Mouse (Mus musculus) thymus, postnatal 10 days (tissue): ENCODE measurements at regions not wholly inside any gene's neighbourhood (a gene's known extent, or its start where the extent isn't known, plus 50 kb on each side); places are given as distances from the start of the nearest gene placed in this dataset.

Experiments used
- DNase-seq, 2 experiments: peaks; one replicate each; pipeline ENCODE4 v3.0.0; 2021; ENCODE audit warnings: low spot score in 2 of 2

- DNase-seq = no peak
Measured at GRCm38 (mm10) chr7:113113266-113113893, 93.9 kb upstream of the Arntl start.

- no peak for DNase-seq
Measured at GRCm38 (mm10) chr7:113117599-113117998, 89.7 kb upstream of the Arntl start.

- DNase-seq = no peak
Measured at GRCm38 (mm10) chr7:113121911-113122319, 85.3 kb upstream of the Arntl start.

- no peak for DNase-seq
Measured at GRCm38 (mm10) chr7:113126010-113126409, 81.3 kb upstream of the Arntl start.

- no peak for DNase-seq
Measured at GRCm38 (mm10) chr7:113130552-113130951, 76.7 kb upstream of the Arntl start.

GRCm38 (mm10) chr7:113131945-113132538 lies 75.2 kb upstream of the Arntl start:
- DNase-seq = peak in 1 of 2 experiments; percentile 37

GRCm38 (mm10) chr7:113133891-113134290 lies 73.4 kb upstream of the Arntl start:
- no peak for DNase-seq

- DNase-seq = no peak
Measured at GRCm38 (mm10) chr7:113140011-113140438, 67.2 kb upstream of the Arntl start.

- no peak for DNase-seq
Measured at GRCm38 (mm10) chr7:113141846-113142683, 65.2 kb upstream of the Arntl start.

- peak; percentile 60 to 84 for DNase-seq
Measured at GRCm38 (mm10) chr7:113143552-113143951, 63.7 kb upstream of the Arntl start.

GRCm38 (mm10) chr7:113145046-113145445 lies 62.2 kb upstream of the Arntl start:
- DNase-seq = no peak

- peak in 1 of 2 experiments; percentile 36 for DNase-seq
Measured at GRCm38 (mm10) chr7:113146108-113146507, 61.2 kb upstream of the Arntl start.

GRCm38 (mm10) chr7:113146526-113146925 lies 60.7 kb upstream of the Arntl start:
- DNase-seq = no peak

GRCm38 (mm10) chr7:113147391-113148332 lies 59.6 kb upstream of the Arntl start:
- no peak for DNase-seq

GRCm38 (mm10) chr7:113148700-113149099 lies 58.6 kb upstream of the Arntl start:
- DNase-seq = no peak

GRCm38 (mm10) chr7:113149966-113150470 lies 57.2 kb upstream of the Arntl start:
- DNase-seq = no peak

- DNase-seq = no peak
Measured at GRCm38 (mm10) chr7:113150789-113151188, 56.5 kb upstream of the Arntl start.

- no peak for DNase-seq
Measured at GRCm38 (mm10) chr7:113151499-113151898, 55.8 kb upstream of the Arntl start.

- DNase-seq = no peak
Measured at GRCm38 (mm10) chr7:113153386-113153785, 53.9 kb upstream of the Arntl start.

- DNase-seq = no peak
Measured at GRCm38 (mm10) chr7:113154066-113154465, 53.2 kb upstream of the Arntl start.

- no peak for DNase-seq
Measured at GRCm38 (mm10) chr7:113156366-113156765, 50.9 kb upstream of the Arntl start.
